Mouse (Mus musculus) E14TG2a.4 (cell line): Measurements from ENCODE around the gene Hist1h2bb.

Experiments
- CTCF ChIP-seq: conservative IDR thresholded peaks from 2 replicates; pipeline ENCODE4 v1.5.1; 2014; ENCODE audit warnings: low read length
- NANOG ChIP-seq: IDR thresholded peaks from 2 replicates; pipeline ENCODE4 v1.6.1; 2014; ENCODE audit warnings: borderline replicate concordance, low read length, mixed read lengths
- POU5F1 ChIP-seq: IDR thresholded peaks from 2 replicates; pipeline ENCODE4 v1.6.1; 2014; ENCODE audit warnings: low read length, borderline replicate concordance

DNA sequence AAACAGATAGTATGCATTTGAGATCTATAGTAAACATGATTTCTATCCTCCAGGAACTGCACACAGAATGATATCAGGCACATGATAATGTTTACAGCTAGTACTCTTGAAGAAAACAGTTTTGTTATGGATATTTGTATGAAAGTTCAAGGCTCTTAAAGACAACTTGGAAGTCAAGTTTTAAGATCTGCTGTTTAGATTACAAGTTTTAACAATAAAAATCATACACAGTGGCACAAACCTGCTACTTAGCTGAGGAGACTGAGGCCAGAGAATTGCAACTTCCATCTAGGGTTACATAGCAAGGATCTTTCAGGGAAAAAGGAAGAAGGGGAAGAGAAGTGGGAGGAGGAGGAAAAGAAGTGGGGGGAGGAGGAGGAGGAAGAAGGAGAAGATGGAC, 8.5 kb downstream of the Hist1h2bb start:
- TF ChIP-seq CTCF (no peak), POU5F1 (no peak), NANOG (no peak)
